Mouse (Mus musculus) yolk sac, embryonic 10.5 days (tissue): ENCODE data around the gene Dync2li1.

Source experiments
- DNase-seq: peaks from one replicate; pipeline ENCODE4 v3.0.0-alpha.2; 2017; ENCODE audit warnings: low spot score

Gene Dync2li1

DNA sequence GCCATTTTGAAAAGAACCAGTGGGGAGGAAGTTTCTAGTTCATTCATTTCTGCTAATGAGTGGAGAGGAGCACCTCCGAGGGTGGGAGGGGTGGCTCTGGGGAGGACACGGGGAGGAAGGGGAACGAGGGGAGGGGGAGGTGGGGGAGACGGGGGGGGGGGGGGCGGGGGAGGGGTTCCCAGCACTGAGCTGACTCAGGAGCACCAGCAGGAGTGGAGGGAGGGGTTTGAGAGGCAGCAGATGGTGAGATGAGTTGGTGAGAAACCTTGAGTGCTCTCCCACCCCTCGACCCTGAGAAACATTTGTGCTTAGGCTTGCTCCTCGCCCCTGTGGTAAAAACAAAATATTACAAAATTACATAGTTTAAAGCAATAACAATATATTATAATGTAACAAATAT is 19.6 kb downstream of the Dync2li1 start:
- no peak for DNase-seq

DNA sequence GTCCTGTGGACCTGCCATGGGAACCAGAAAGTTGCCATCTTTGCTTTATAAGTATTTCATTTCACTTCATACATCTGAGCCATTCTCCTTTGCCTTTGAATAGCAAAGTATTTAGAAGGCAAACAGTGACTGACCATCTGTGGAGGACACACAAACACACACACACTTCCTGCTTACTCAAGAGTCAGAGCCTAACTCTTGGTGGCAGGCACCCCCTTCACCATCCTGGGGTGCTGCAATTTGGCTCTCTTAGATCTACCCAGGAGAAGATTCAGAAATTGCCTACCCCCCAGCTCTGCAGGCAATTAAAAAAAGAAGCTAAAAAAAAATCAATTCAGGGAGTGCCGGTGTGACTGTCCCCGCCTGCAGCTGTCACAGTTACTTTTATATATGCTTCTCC is 20.2 kb downstream of the Dync2li1 start:
- no peak for DNase-seq

DNA sequence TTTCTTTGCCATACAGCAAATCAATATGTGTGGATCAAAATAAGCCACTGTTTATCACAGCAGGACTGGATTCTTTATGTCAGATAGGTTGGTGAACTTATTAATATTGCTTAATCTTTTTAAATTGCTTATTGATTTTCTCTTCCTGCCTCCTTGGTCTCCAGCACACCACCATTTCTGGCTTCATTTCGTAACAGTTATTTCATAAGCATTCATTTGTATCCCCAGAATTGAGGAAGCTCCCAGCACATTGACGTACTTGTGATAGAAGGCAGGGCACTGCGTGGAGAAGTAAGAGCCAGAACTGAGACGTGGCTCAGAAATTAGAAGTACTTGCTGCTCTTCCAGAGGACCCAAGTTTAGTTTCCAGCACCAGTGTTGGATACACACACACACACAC is 21.3 kb downstream of the Dync2li1 start:
- DNase-seq, result no peak

DNA sequence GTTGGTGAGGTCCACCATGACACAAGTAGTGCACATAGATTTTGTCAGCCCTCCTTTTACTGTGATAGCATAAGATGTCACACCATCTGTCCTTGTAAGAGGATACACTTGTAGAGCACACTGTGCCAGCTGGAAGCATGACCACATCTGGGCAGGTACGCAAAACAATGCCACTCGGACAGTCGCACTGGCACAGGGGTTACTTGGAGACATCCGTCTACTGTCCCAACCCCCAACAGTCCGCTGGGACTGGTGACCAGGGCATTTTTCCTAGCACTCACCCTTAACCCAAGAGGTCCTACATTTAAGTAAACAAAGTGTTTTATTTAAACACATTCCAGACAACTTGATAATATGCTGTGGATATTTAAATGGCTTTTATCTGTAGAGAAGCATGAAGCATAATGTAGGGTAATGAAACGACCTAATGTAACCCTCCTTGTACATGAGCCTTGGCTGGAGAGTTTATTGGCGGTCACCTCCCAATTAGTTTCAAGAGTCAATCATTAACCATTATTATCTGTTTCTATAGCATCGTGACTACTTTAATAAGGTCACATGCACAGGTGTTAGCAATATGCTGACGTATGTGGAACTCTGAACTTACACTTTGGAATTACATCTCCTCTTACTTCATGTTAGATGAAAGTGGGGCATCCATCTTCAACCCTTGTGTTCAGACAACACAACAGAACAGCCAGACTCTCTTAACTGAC is 24.2 kb downstream of the Dync2li1 start:
- DNase-seq, result no peak

DNA sequence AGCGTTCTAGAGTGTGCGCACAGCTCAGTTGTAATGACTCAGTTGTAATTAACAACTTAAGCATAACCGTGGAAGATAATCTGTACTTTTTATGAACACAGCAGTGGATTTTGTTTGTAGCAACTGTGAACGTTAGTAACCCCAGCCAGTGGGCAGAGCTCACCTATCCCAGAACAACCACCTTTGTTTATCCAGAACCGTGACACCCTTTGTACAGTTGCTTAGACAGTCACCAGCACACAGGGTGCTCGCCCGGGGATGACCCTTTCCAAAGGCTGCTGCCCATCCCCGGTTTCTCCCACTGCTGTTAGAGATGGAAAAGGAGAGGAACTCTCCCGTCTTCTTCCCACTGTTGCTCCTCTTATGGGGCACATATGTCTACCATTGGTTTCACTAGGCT is 27.2 kb downstream of the Dync2li1 start:
- DNase-seq, result no peak

DNA sequence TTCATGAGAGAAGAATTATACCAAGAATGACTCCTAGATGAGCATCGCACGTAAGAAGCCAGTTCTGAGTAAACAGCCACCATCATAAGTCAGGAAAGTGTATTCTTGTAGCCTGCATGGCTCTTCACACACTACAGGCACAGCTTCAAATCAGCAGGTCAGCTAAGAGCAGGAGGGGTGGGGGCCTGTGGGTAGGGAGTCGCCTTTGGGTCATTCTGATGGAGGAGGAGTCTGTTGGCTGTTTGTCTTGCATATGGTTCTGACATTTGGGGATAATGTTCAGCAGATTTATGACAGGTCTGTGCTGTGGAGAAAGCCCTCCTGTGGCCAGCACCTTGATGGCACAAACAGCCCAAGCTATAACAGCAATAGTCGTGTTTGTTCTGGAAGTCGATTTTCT is 29.9 kb downstream of the Dync2li1 start:
- no peak for DNase-seq

DNA sequence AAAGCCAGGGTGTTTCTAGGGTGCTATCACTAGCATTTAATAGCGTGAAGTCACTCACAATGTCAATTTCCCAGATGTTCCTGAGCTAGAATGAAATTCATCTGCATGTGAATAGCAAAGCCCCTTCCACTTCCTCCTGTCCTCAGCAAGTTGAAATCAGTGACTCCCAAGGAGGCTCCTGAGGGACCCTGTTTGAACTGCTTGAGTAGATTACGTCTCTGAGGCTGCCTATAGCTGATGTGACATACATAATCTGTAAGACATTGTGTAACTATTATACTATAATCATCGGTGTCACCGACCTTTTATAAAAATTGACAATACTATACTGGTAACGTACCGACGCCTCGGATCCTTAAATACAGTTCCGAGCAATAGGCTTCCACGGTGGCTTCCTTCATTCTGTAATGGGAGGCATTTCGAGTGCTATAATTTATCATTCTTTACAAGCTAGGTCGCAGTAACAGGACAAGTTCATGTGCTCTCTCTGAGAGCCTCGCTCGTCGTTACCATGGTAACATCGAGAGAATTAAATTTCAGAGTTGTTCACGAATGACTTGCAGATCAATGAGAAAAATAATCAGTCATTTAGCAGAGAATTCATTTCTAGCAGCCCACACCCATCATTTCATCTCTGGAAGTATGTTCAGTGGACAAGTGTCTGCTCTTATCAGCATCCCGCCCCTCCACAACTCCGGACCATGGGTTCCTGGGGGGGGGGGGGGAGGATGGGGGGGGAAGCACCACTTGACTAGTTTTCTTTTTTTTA is 30.5 kb downstream of the Dync2li1 start:
- DNase-seq, result no peak

DNA sequence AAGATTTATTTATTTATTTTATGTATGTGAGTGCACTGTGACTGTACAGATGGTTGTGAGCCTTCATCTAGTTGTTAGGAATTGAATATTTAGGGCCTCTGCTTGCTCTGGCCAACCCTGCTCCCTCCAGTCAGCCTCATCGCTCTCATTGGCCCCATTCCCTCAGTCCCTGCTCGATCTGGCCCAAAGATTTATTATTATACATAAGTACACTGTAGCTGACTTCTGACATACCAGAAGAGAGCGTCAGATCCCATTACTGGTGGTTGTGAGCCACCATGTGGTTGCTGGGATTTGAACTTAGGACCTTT is 31.1 kb downstream of the Dync2li1 start:
- DNase-seq, result no peak

DNA sequence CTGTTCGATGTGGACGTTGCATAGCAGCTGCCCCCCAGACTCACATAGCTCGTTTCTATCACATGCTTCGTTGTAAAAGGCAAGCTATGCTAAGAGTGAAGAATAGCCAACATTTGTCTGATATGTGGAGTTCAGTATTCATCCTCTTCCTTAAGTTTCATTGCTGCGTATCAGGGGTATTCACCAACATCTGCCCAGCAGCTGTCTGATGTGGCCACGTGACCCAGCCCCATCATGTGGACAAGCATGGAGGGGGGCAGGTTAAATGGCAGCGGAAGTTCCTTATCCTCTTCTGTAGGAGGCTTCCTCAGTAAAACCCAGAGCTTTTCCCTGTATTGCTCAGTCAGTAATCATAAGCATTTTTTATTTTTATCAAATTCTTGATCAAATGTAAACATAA is 31.5 kb downstream of the Dync2li1 start:
- DNase-seq, result no peak

DNA sequence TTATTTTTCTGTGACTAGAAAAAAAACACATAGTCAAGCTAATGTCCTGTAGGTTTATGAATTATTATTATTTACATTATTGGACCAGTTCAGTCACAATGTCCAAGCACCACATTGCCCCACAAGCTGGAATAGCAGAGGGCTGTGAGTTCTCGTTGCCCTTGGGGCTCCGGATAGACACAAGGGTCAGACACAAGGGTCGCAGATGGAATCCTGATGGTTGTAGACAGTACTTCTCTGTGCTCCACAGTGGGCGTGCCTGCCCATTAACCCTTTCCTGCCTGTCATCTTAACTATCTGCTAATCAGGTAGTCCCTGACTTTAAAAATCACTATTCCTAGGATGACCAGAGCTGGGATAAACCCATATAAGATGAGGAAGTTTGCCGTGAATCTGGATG is 31.9 kb downstream of the Dync2li1 start:
- no peak for DNase-seq

DNA sequence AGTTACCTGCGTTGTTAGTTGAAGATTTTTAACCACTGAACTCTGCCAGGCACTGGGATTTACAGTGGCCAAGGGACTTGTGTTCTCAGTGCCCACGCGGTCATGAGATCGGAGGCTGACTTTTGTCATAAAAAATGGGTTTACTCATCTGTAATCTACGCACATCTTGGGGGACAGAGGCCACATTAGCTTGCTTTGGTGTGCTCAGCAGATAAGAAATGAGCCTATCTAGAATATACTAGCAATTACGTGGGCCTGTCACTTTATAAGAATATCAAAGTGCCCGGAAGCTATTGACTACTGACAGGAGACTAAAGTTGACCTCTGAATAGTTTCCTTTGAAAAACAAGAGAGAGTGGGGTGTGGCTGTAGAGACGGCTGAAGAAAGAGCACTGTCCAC is 32.7 kb downstream of the Dync2li1 start:
- DNase-seq, result no peak

DNA sequence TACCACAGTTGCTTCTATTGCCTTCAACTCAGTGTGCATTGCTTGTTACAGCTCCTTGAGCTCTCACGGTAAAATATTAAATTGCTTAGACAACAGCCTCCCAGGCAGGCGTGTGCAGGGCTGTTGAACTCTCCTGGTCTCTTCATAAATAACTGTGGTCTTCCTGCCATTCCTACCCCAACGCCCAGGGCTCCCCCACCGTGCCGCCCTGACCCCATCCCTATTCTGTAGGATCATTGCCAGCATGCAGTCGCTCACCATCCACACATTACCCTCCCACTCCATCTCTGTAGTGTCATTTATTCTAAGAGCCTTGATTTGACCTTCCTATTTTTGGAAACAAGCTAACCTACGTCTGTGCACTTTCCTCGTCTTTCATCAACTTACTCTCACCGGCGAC is 38.8 kb downstream of the Dync2li1 start:
- no peak for DNase-seq

DNA sequence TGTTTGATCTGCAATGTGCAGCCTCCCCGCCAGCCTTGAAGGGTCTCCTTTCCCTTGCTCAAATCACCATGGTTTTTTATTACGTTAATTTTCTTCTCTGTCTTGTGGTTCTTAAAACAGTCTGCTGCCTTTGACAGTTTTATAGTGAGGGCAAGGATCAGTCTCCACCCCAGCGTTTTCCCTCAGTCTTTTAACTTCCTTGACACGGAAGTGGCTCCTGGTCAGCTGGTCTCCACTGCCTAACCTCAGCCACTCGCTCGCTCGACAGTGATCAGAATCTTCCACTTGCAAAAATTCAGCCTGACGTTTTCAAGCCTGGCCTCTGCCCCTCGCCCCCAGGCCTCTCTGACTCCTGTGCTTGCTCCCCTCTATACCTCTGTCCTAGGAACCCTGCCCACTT is 39.4 kb downstream of the Dync2li1 start:
- DNase-seq, result peak; percentile 51

DNA sequence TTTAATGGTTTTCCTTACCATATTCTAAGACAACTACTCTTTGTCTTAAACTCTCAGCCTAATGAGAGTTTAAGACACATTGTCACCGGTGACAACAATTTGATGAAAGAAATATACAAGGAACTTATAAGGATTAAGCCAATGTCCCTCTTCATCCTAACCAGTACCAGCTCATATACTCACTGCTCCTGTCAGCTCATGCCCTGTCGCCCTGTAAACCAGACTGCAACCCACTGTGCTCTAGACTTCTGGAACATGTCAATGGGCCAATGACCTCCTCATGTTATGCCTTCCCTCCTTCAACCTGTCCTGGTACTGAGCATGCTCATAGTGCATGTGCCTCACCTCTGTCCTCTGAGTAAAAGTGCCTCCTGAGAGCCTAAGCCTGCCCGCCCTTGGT is 41.6 kb downstream of the Dync2li1 start:
- no peak for DNase-seq

DNA sequence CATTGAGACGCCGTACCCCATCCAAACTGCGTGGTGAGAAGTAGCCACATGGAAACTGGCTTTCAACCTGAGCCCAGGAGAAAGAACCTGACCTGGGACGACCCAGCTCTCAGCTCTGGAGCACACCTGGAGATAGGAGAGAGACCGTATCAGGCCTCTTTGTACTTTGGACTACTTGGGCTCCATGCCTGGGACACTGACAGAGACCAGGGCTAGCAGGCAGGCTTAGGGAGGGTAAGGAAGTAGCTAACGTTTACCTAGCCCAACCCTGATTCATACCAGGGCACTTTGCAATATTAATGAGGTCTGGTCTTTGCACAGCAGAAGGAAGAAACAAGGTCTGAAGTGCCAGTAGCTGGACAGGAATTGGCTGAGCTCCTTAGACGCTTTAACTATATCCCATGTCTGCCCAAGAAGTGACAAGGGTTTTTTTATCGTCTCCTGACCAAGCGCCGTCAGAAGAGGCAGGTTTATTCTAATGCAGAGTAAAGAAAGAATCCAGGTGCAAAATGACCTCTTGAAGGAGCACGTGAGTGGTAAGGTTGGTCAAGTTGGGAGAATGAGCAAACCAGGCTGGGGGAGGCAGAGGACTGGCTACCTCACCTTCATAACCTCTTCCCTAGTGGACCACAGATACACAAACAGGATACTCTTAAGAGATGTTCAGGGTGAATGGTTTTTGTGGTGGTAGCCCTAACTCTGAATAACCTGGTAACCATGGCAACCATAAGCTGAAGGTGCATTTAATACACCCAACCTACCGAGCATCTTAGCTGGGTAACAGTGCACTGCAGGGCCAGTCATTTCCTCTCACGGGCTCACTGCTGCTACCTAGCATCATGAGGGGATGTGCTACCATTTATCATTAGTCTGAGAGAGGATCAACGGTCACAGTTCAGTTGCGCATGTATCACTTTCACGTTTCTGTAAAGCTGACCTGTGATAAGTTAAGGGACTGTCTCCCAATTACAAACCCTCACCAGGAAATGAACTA is 46.4 kb downstream of the Dync2li1 start:
- DNase-seq, result peak; percentile 66

DNA sequence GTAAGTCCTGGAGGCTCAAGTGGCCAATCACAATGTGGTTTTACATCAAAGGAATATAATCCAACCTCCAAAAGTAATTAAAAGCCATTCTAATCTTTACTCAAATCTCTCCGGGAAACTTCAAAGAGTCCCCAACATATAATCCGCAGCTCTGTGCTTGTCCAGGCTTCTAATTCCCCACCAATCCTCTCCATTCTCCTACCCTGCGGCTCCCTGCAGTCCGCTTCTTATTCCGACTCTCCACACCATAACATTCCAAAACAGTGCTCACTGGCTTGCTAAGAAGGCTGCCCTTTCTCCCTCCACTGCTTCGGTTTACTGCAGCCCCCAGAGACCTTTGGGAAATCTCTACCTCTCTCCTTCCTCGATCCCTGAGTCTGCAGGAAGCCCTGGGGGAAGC is 47.8 kb downstream of the Dync2li1 start:
- DNase-seq, result no peak

DNA sequence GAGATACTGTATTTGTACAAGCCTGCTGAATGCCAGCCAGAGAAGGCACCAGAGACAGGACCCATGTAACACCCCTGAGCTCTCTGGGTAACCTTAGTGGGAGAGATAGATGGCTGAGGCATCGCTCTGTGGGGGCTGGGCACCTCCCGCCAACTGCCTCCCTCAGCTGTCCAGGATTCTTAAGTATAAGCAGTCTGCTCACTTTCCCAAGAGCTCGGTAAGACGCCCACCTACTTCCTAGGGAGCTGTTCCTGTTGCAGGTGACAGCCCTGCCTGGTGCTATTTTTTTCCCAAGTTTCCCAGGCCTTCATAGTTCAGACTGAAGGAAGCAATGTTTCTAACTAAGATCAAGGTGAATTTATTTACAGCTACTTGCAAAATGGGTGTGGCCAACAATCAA is 48.9 kb downstream of the Dync2li1 start:
- no peak for DNase-seq

DNA sequence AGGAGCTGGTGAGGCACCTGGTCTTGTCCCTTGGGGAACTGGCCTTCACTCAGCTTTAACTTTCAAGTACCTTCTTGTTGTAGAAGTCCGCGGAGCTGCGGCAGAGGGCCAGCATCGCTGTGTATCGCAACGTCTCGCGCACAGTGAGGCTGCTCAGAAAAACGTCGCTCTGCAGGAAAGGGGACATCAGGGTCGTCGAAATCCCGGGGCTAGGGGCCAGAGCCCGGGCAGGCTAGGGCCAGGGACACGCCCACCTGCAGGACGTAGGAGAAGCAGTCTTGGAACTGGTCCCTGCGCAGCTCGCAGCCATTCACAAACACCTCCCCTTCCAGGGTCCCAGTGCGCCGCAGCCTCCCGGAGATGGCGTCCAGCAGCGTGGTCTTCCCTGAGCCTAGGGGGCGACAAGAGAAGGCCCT is 49.7 kb downstream of the Dync2li1 start, which contains the start of gene Abcg8:
TSS of gene Abcg8 (plus strand) at position 352 of the 416 bp plus-strand sequence.
- DNase-seq, result peak; percentile 47

DNA sequence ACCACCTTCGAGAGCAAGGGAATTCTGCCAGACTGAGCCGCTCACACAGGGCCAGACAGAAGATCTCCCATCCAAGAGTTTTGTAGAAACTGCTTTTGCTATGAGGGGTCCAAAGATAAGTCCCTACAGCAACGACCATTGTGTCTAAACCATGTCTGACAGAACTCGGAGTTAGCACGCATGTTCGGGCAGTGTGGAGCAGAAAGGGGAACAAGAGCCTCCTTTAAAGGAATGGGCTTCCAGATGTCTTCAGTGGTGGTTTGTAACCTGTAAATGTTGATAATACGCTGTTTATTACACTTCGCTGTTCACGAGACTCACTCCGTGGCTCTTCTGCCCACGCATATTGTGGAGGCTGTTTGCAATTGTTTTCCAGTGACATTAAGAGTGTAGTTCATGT is 51.3 kb downstream of the Dync2li1 start:
- no peak for DNase-seq

DNA sequence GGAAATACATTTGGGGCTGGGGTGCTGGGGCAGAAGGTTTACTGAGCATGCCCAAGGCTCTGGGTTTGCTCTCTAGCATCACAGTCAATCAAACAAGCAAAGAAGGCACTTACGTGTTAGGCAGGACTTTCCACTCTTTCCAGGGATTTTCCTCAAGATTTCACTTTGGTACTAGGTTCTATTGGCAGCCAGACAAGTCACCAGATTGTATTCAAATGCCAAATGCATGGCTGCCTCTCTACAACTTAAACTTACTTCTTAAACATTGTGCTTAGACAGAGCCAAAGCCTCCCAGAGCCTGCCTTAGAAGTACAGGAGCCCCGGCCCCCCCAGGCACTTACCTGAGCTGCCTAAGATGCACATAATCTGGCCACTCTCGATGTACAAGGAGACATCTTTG is 55.4 kb downstream of the Dync2li1 start:
- DNase-seq, result no peak

DNA sequence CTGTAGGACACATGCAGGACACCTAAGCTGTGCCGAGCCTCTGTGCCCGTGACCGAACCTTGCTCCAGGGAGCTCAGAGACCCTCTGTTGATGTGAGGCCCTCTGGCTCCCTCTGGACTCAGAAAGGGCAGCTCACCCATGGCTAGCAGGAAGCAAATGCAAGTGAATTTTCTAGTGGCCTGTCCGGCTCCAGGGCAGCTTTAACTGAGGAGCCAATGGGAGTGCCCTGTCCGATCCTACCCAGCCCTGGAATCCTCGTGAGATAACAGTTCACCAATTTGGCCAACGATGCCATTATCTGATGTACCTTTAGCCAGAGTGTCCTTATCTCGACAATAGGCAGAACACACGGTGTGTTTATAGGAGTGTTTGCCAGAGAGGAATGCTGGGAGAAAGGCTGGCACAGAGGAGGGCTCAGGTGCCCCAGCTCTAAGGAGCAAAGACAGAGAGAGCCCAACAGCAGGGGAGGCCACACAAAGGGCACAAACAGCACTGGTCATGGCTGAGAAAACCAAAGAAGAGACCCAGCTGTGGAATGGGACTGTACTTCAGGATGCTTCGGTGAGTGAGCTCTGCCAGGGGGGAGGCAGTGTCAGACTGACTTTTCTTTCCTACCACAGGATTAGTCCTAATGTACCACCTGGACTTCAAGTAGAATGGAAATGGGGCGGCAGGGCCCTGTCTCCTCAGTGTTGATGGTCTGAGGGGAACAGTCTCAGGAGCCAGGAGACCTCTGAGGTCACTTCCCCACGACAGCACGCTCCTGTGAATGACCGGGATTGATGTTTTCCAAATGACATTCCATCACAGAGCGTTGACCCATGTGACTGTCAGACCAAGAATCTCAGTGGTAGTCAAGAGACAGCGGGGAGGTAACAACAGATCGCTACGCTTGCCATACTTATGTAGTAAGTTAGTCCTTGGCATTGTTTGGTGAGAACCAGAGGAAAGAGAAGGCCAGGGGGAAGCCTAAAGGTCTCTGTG is 56.7 kb downstream of the Dync2li1 start, which contains the start of gene Abcg5:
TSS of gene Abcg5 (minus strand) at position 278 of the 984 bp plus-strand sequence.
- no peak for DNase-seq
